Mouse (Mus musculus) kidney, postnatal 0 days (tissue): ENCODE data around the gene Gabarapl2. TPM values are rescaled to one million over a fixed set of nuclear protein-coding genes. Genes with fewer than 3 reads are reported as not detected.
A peak's percentile ranks its signal among the peaks of the same experiment; 100 is the strongest.

ENCODE experiments used
- ATAC-seq: fragments of 200-750 bp; cut with Nextera tagmentation; replicated peaks from 2 replicates; pipeline ENCODE4 v1.8.0; 2017; ENCODE audit warnings: low read depth, moderate number of reproducible peaks, moderate TSS enrichment, moderate library complexity; ENCODE audit not compliant: low FRiP score
- DNase-seq: peaks from one replicate; pipeline ENCODE4 v3.0.0-alpha.2; 2016; ENCODE audit warnings: low spot score
- H3K27ac ChIP-seq: fragments of 300-500 bp; sonication (generic); 2 replicates; pipeline ENCODE4 v1.5.1; 2014; ENCODE audit warnings: mild to moderate bottlenecking
- H3K27me3 ChIP-seq: fragments of 300-500 bp; sonication (generic); 2 replicates; pipeline ENCODE4 v1.6.1; 2014; ENCODE audit warnings: low read length, mixed read lengths; ENCODE audit not compliant: insufficient read depth
- H3K36me3 ChIP-seq: fragments of 300-500 bp; sonication (generic); 2 replicates; pipeline ENCODE4 v1.6.1; 2014; ENCODE audit warnings: low read length, mixed read lengths; ENCODE audit not compliant: insufficient read depth
- H3K4me1 ChIP-seq: fragments of 300-500 bp; sonication (generic); replicated peaks from 2 replicates; pipeline ENCODE4 v1.6.1; 2014; ENCODE audit warnings: antibody characterized with exemption, low read length, mixed read lengths; ENCODE audit not compliant: insufficient read depth
- H3K4me2 ChIP-seq: fragments of 300-500 bp; sonication (generic); 2 replicates; pipeline ENCODE4 v1.6.1; 2014; ENCODE audit warnings: mild to moderate bottlenecking, low read length, moderate library complexity, mixed read lengths
- H3K4me3 ChIP-seq: fragments of 300-500 bp; sonication (generic); replicated peaks from 2 replicates; pipeline ENCODE4 v1.5.1; 2014; ENCODE audit warnings: low read depth, low read length
- H3K9ac ChIP-seq: fragments of 300-500 bp; sonication (generic); 2 replicates; pipeline ENCODE4 v1.6.1; 2014; ENCODE audit warnings: low read depth, low read length
- H3K9me3 ChIP-seq: fragments of 300-500 bp; sonication (generic); replicated peaks from 2 replicates; pipeline ENCODE4 v1.6.1; 2016; ENCODE audit warnings: low read length, inconsistent platforms, mixed read lengths
- CTCF ChIP-seq: IDR thresholded peaks from 2 replicates; pipeline ENCODE4 v1.5.1; 2016; ENCODE audit warnings: antibody characterized with exemption, low read depth, mild to moderate bottlenecking, moderate library complexity
- WGBS: fragments of 180-500 bp; shearing (Covaris S2); extraction: QIAGEN DNeasy Blood & Tissue Kit; methylation state at CpG from one replicate; pipeline ENCODE4 v1.1.7; 2014; 5-methylcytosine and 5-hydroxymethylcytosine counted together
- polyA plus RNA-seq: library from polyadenylated mRNA; unstranded; fragments of >200 nt; fragmentation: Nextera tagmentation; extraction: Ambion mirVana; gene quantifications from 2 replicates; pipeline ENCODE4 v1.2.1, GENCODE M21; 2015

Gene Gabarapl2
- polyA plus RNA-seq, 1 experiment from 2014 or later, result 264 TPM

GRCm38 (mm10) chr8:111992013-111992702 is 51.7 kb downstream of the Gabarapl2 start, which contains the start of gene Adat1:
Adat1 (minus strand) TSS chr8:111992302.
- DNase-seq, result peak; percentile 95
- 3% methylated on average over 32 of the region's 33 CpGs for WGBS
- Histone ChIP-seq H3K27ac (no peak within 1 kb of the TSS), H3K9ac (peak within 1 kb of the TSS; percentile 75), H3K4me2 (peak within 1 kb of the TSS; percentile 80), H3K9me3 (no peaks in the 10 kb centered on the region), H3K27me3 (no peaks in the 10 kb centered on the region), H3K4me1 (0 out of 2 replicates have a peak, but pooled peaks cover 3% of the 10 kb centered on the region), H3K36me3 (peaks cover 48% of the 10 kb centered on the region), H3K4me3 (peak within 1 kb of the TSS; percentile 72)
- no peak for TF ChIP-seq CTCF
- ATAC-seq, result peak; percentile 88

- DNase-seq (no peak), ATAC-seq (no peak)
- 67% methylated on average over 3 of the region's 3 CpGs for WGBS
- Histone ChIP-seq H3K4me1 (0 out of 2 replicates have a peak, but pooled peaks cover 3% of the 10 kb centered on the region), H3K36me3 (peaks cover 53% of the 10 kb centered on the region), H3K27me3 (no peaks in the 10 kb centered on the region), H3K9ac (no peak overlapping the region), H3K4me2 (no peak overlapping the region; the same call in 1 of the 2 replicates), H3K9me3 (no peaks in the 10 kb centered on the region), H3K27ac (no peak overlapping the region), H3K4me3 (no peak overlapping the region)
- no peak for TF ChIP-seq CTCF
Measured at GRCm38 (mm10) chr8:111992703-111993039, 52.2 kb downstream of the Gabarapl2 start.

Other genes with a start within 250 kb of the Gabarapl2 start
- gene Ctrb1, start 249.7 kb upstream of the Gabarapl2 start, polyA plus RNA-seq, result not detected in 2 replicates
- gene Bcar1, start 196.9 kb upstream of the Gabarapl2 start, polyA plus RNA-seq, result 48.7 and 49.1 TPM in 2 replicates
- 180 and 183 TPM in 2 replicates for gene Cfdp1, start 86.4 kb upstream of the Gabarapl2 start, polyA plus RNA-seq
- gene Tmem170, start 64.0 kb upstream of the Gabarapl2 start, polyA plus RNA-seq, result 15.1 and 15.8 TPM in 2 replicates
- 0.51 and 0.58 TPM in 2 replicates for gene Chst5, start 30.3 kb upstream of the Gabarapl2 start, polyA plus RNA-seq
- 17.3 and 17.7 TPM in 2 replicates for gene Tmem231, start 6.8 kb upstream of the Gabarapl2 start, polyA plus RNA-seq
- 5.3 and 6.1 TPM in 2 replicates for gene Adat1, start 51.6 kb downstream of the Gabarapl2 start, polyA plus RNA-seq
- 139 and 153 TPM in 2 replicates for gene Kars, start 70.6 kb downstream of the Gabarapl2 start, polyA plus RNA-seq
- gene Terf2ip, start 70.7 kb downstream of the Gabarapl2 start, polyA plus RNA-seq, result 15.7 and 18.6 TPM in 2 replicates
- gene Gm6793, start 74.3 kb downstream of the Gabarapl2 start, polyA plus RNA-seq, result 0.29 and 0.43 TPM in 2 replicates